Mouse (Mus musculus) erythroblast, embryonic 14.5 days (primary cell): ENCODE results near the gene Ints2. TPM values are rescaled to one million over a fixed set of nuclear protein-coding genes. Genes with fewer than 3 reads are reported as not detected.
"Not testable (repeated sequence)": the region's sequence is repeated elsewhere in the genome, so short reads cannot be mapped to it uniquely, and the experiment has no call there.

Experiments used
- H3K27me3 ChIP-seq: 2 replicates; pipeline ENCODE4 v1.6.1; 2012; ENCODE audit warnings: inconsistent platforms; ENCODE audit not compliant: control insufficient read depth
- H3K36me3 ChIP-seq: 2 replicates; pipeline ENCODE4 v1.6.1; 2012; ENCODE audit warnings: mild to moderate bottlenecking, inconsistent platforms; ENCODE audit not compliant: control insufficient read depth
- H3K4me1 ChIP-seq: 2 replicates; pipeline ENCODE4 v1.6.1; 2012; ENCODE audit warnings: inconsistent platforms; ENCODE audit not compliant: control insufficient read depth
- H3K4me3 ChIP-seq: replicated peaks from 2 replicates; pipeline ENCODE3; 2012; ENCODE audit warnings: moderate library complexity, mild to moderate bottlenecking, inconsistent platforms
- H3K9me3 ChIP-seq: 2 replicates; pipeline ENCODE4 v1.6.1; 2012; ENCODE audit warnings: low read length, inconsistent platforms, mixed read lengths; ENCODE audit not compliant: control insufficient read depth
- GATA1 ChIP-seq: IDR thresholded peaks from 2 replicates; pipeline ENCODE4 v1.6.1; 2012; ENCODE audit warnings: low read length, inconsistent platforms, mixed read lengths
- TAL1 ChIP-seq: IDR thresholded peaks from 3 replicates; pipeline ENCODE4 v1.6.1; 2012; ENCODE audit warnings: low read length, inconsistent platforms, mixed read lengths
- polyA plus RNA-seq: library from polyadenylated mRNA; stranded (reverse); fragments of >175 nt; gene quantifications from 2 replicates; pipeline ENCODE4 v1.2.3, GENCODE M21; 2012

Gene Ints2
- 0.03 and 0.05 TPM in 2 replicates for polyA plus RNA-seq

GRCm38 (mm10) chr11:86257460-86258076 is at the start of gene Ints2:
Ints2 (minus strand) TSS chr11:86257575.
- H3K36me3 ChIP-seq: peaks cover 17% of the 10 kb centered on the region
- no peaks in the 10 kb centered on the region for H3K9me3 ChIP-seq
- H3K4me3 ChIP-seq: peak within 1 kb of the TSS; percentile 76
- no peaks in the 10 kb centered on the region for H3K27me3 ChIP-seq
- H3K4me1 ChIP-seq: peaks cover 20% of the 10 kb centered on the region
- TF ChIP-seq GATA1: peak; percentile 90
- TF ChIP-seq TAL1: no peak

DNA sequence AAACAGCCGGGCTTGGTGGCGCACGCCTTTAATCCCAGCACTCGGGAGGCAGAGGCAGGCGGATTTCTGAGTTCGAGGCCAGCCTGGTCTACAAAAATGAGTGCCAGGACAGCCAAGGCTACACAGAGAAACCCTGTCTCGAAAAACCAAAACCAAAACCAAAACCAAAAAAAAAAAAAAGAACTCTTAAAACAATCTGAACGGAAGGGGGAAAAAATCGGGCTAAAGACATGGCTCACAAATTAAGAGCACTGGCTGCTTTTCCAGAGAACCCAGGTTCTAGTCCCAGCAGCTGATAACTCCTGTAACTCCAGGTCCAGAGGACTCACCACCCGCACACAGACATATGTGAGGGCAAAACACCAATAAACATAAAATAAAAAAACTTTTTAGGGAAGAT is 34.8 kb upstream of the Ints2 start:
- H3K9me3 ChIP-seq, H3K4me3 ChIP-seq, H3K27me3 ChIP-seq, H3K4me1 ChIP-seq: not testable (repeated sequence)
- peaks cover 81% of the 10 kb centered on the region for H3K36me3 ChIP-seq

GRCm38 (mm10) chr11:86291714-86292113 is 34.3 kb upstream of the Ints2 start:
- Histone ChIP-seq H3K36me3 (peaks cover 81% of the 10 kb centered on the region), H3K4me3 (no peak overlapping the region), H3K9me3 (no peaks in the 10 kb centered on the region), H3K4me1 (peaks cover 2% of the 10 kb centered on the region; the same call in 1 of the 2 replicates), H3K27me3 (no peaks in the 10 kb centered on the region)
- no peak for TF ChIP-seq GATA1
- TF ChIP-seq TAL1: no peak

DNA sequence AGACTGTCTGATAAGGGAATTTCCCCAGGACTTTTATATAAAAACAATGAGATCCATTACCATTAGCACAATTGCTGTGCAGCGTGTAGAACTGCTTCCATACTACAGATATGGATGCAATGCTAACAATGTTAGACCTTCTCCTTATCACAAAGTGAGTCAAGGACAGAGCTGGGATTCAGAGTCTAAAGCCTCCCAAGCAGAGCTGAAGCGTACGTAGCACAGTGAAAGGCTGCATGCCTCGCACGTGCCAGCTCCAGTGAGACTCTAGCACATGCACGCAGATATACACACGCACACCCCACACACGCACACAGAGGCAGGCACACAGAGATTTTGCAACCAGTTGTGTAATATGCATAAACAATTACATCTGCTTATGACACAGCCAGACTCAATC is 28.4 kb upstream of the Ints2 start:
- no peaks in the 10 kb centered on the region for H3K4me1 ChIP-seq
- no peak overlapping the region for H3K4me3 ChIP-seq
- H3K9me3 ChIP-seq: no peaks in the 10 kb centered on the region
- H3K36me3 ChIP-seq: peaks cover 96% of the 10 kb centered on the region
- H3K27me3 ChIP-seq: no peaks in the 10 kb centered on the region
- no peak for TF ChIP-seq GATA1
- no peak for TF ChIP-seq TAL1

DNA sequence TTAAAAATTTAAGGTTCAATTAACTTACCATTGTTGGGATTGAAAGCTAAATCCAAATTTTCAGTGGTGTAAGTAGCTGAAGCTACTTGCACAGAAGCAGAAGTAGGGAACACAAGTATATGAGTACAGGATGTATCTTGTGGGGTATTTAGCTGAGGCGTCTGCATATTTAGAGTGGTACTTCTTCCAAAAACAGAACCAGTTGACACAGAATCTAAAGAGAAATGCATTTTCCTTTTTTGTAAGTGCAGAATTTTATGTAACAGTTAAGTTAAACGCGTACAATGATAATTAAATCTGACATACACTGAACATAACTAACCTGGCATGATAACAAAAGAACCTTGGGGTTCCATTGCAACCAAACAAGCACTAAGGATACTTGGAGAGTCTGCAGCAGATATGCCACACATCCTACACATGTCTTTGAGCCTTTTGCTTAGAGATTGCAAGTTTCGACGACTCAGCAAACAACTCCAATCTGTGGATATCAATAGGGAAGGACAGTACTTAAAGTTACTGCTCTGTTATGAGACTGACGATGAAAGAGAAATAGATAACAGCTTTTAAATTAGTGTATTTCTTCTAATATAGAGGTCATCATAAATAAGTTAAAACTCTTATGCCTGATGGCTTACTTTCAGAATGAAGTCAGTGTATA is 21.2 kb upstream of the Ints2 start:
- H3K9me3 ChIP-seq: no peaks in the 10 kb centered on the region
- no peaks in the 10 kb centered on the region for H3K4me1 ChIP-seq
- H3K36me3 ChIP-seq: peaks cover 97% of the 10 kb centered on the region
- no peak overlapping the region for H3K4me3 ChIP-seq
- TF ChIP-seq GATA1 (no peak), TAL1 (no peak)
- no peaks in the 10 kb centered on the region for H3K27me3 ChIP-seq

- no peaks in the 10 kb centered on the region for H3K9me3 ChIP-seq
- TF ChIP-seq TAL1 (no peak), GATA1 (no peak)
Observed at GRCm38 (mm10) chr11:86257054-86257453, 321 bp downstream of the Ints2 start.

DNA sequence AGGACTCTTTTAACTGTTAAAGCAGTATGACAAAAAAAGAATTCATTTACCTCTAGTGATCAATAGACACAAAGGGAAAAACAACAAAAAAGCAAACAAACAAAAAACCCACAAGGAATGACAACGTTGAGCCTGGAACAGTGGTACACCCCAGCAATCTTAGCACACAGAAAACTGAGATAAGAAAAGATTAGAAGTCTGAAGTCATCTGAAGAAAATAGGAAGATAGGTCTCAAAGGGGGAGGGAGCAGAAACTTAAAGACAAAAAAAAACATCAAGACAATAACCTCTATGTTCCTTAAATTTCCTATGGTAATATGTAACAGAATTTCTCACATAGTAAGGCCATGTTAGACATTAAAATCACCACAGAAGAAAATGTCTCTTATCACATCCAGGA is 4.0 kb downstream of the Ints2 start:
- peaks cover 18% of the 10 kb centered on the region for H3K4me1 ChIP-seq
- TF ChIP-seq GATA1 (no peak), TAL1 (no peak)
- peaks cover 52% of the 10 kb centered on the region for H3K36me3 ChIP-seq
- no peaks in the 10 kb centered on the region for H3K9me3 ChIP-seq
- H3K4me3 ChIP-seq: no peak overlapping the region
- no peaks in the 10 kb centered on the region for H3K27me3 ChIP-seq

More at GRCm38 (mm10) chr11:86257054-86257453, 321 bp downstream of the Ints2 start:
- H3K27me3 ChIP-seq: no peaks in the 10 kb centered on the region
- peaks cover 22% of the 10 kb centered on the region for H3K36me3 ChIP-seq
- H3K4me3 ChIP-seq: peak overlapping the region; percentile 76
- H3K4me1 ChIP-seq: peaks cover 20% of the 10 kb centered on the region

- no peak for TF ChIP-seq TAL1
- no peak for TF ChIP-seq GATA1
- H3K36me3 ChIP-seq: peaks cover 82% of the 10 kb centered on the region
Observed at GRCm38 (mm10) chr11:86232446-86232845, 24.9 kb downstream of the Ints2 start.

DNA sequence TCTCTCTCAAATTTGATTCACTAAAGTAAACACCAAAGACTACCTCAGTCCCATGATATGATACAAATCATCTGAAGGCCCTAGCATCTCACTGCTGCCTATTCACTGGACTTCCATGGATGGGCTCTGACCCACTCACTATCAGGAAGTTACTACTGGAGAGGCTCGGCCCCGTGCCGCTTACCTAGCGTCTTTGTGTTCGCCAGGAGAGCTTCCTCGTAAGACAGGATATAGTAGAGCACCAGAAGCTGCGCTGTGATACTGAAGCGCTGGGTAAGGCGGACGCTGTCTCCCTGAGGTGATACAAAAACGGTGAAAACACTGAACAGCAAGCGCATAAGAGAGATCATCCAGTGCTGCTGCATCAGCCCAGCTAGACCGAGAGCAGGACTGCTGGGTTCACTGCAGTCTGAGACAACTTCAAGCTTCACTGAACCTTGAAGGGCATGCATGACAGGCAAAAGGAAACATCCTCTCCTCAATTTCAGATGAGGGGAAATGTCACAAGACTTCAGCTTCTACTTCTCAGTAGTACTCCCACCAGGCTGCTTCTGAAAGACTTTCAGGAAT is 25.5 kb downstream of the Ints2 start:
- Histone ChIP-seq H3K9me3 (no peaks in the 10 kb centered on the region), H3K4me1 (no peaks in the 10 kb centered on the region), H3K36me3 (peaks cover 81% of the 10 kb centered on the region), H3K4me3 (no peak overlapping the region), H3K27me3 (no peaks in the 10 kb centered on the region)
- TF ChIP-seq GATA1: no peak
- TF ChIP-seq TAL1: no peak

More at GRCm38 (mm10) chr11:86232446-86232845, 24.9 kb downstream of the Ints2 start:
- Histone ChIP-seq H3K27me3 (no peaks in the 10 kb centered on the region), H3K9me3 (no peaks in the 10 kb centered on the region), H3K4me3 (no peak overlapping the region), H3K4me1 (no peaks in the 10 kb centered on the region)
